Mouse (Mus musculus): ENCODE results near the gene Emp1.
A peak's percentile ranks its signal among the peaks of the same experiment; 100 is the strongest.

The Emp1 gene

DNA sequence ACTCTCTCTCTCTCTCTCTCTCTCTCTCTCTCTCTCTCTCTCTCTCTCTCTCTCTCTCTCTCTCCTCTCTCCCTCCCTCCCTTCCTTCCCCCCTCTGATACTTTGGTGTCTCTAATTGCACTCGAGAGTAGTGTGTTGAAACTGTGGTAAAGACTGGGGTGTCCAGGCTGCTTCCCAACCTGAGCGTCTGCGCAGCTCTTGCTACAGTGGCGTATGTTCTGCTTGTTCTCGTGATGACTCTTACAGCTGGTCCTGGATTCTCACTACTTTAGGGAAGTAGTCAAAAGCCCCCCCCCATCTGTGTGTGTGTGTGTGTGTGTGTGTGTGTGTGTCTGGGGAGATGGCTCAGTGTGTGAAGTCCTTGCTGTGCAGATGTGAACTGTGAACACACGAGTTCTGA is 50.3 kb downstream of the Emp1 start:
- DNase-seq, result no peak

DNA sequence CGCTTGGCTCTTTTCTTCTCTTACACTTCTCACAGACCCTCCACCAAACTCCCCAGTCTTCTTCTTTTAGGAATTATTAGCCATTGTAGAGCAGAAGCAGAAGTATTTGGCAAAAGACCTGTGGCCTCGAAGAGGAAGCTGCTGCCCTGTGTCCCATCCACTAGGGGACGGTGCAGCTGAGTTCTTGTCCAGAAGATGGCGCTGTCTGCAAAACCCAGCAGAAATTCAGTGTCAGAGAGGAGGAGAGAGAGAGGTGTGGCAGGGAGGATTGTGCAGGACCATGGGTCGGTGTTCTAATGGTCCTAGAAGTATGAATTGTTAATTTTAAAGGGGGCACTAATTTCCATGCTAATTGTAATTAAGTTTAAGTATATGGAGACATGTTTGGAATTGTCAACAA is 55.1 kb downstream of the Emp1 start:
- DNase-seq, result peak; percentile 82 to 87

DNA sequence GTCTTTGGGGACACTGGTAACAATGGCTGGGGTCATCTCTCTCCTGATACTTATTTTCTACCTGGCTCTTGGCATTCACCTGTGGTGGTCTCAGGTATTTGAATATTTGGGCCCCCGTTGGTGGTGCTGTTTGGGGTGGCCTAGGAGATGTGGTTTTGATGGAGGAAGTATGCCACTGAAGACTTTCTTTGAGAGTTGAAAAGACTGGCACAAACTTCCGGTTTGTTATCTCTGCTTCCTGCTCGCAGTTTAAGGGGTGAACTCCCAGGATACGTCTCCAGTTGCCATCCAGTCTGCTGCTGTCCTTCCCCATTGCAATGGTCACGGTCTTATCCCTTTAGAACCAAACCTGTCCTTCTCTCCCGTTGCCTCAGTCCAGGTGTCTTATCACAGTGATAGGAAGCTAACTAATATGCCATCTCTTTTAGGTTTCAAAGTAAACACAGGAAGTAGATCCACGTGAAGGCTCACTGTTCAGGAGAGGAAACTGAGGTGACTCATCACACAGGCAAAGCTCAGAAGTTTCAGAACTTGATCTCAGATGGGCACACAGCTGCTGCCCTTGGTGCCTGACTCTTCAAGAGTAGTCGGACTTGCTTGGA is 56.0 kb downstream of the Emp1 start:
- DNase-seq, result no peak

DNA sequence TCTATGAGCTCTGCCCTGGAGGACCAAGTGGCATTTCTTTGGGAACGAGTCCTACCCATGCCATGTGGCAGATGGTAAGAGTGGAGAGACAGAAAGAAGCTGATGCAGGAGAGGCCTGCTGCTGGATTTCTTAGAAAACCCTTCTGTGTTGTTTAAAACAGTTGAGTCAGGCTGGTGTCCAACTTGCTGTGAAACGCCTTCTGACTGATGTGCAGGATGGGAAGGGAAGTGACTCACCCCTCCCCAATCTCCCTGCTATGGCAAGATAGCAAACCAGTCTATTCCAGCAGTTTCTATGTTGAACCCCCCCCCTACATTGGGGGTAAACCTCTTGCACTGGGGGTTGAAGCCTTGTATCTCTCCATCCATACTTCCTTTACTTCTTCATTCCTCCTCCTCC is 65.9 kb downstream of the Emp1 start:
- DNase-seq, result no peak

DNA sequence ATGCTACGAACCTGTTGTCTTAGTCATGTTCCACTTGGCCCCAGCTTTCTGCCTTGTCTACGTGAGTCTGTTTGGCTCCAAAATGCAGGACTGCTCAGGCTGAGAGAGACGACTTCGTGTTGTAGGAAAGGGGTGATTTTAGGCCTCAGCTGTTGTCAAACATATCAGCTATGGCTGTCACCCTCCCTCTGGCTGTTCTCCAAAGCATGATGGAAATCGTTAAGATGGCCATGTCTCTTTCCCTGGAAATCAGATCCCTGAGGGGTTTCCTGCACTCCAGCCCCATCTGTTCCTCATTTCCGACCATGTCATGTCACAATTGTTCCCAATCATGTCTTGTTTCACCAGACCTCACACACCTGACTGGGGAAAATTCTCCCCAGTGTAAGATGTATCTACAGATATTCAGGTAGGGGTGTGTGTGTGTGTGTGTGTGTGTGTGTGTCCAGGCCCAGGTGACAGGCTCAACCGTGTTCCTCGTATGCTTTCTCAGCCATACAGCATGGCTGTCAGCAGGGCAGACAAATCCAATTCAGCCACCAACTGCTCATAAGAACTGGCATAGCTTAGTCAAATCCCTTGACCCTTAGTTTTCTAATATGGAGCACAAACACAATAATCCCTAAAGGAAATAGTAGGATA is 67.0 kb downstream of the Emp1 start:
- peak; percentile 69 to 72 for DNase-seq

DNA sequence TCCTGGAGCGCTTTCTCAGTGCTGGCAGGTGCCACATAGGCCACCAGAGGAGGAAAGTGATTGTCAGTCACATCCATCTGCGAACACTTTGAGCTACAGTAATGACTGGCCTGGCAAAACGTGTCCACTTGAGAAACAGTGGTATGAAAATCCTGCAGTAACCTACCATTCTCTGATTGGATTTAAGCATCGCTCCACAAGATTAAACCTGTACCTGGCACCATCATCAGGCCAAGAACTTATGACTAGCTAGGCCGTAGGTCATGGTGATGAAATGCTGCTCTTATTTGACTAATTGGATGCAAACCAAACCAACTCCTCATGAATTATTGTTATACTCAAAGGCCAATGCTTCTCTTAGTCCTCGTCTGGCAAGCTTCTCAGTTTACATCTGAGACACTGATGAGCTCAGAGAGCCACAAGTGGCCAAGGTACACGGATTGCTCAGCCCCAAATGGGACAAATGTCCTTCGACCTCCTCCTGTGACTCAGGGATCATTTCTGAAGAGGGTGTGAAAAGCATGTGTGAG is 68.2 kb downstream of the Emp1 start:
- DNase-seq, result peak; percentile 16 to 26
